Comparison of ENCODE assay signal across 8 mouse cellular contexts in genomic region chr11:119022068-119022894, GRCm38 (mm10). TPM values are rescaled to one million over a fixed set of nuclear protein-coding genes. Genes with fewer than 3 reads are reported as not detected.
DNase-seq lines count a peak whose midpoint lies in the region; ATAC-seq and TF ChIP-seq lines count a peak whose summit lies in the region.

No protein-coding gene starts in this region.

- DNase-seq in lung, embryonic 14.5 days, result peak; percentile 50
- DNase-seq in lung, postnatal 4 days, result no peak
- DNase-seq in embryonic facial prominence, embryonic 10.5 days (ENCODE audit: low spot score), result peak; percentile 56
- DNase-seq in c-Kit-positive CD71-positive TER-119-positive erythroid progenitor cells, embryonic 14.5 days (ENCODE audit: low spot score), result no peak
- no peak for DNase-seq in urinary bladder, postnatal 10 days (ENCODE audit: low spot score)
- no peak for DNase-seq in urinary bladder, postnatal 4 days (ENCODE audit: low spot score in 2 of 2)

- peak overlapping the region; percentile 89 for H3K27ac ChIP-seq in lung, embryonic 14.5 days (ENCODE audit: low read depth)
- H3K27ac ChIP-seq in embryonic facial prominence, embryonic 10.5 days (replicated peaks), result peak overlapping the region; percentile 98
- H3K27ac ChIP-seq in intestine, embryonic 16.5 days (ENCODE audit: low read length), result no peak overlapping the region
- peak overlapping the region; percentile 83; the same call in 1 of the 2 replicates for H3K27ac ChIP-seq in neural tube, embryonic 14.5 days (ENCODE audit: low read depth, low read length)

- no peaks in the 10 kb centered on the region for H3K9me3 ChIP-seq in lung, embryonic 14.5 days (ENCODE audit: low read depth, low read length)
- H3K9me3 ChIP-seq in embryonic facial prominence, embryonic 10.5 days, result no peaks in the 10 kb centered on the region
- H3K9me3 ChIP-seq in intestine, embryonic 16.5 days (ENCODE audit: control insufficient read depth, low read length), result no peaks in the 10 kb centered on the region
- no peaks in the 10 kb centered on the region for H3K9me3 ChIP-seq in neural tube, embryonic 14.5 days (ENCODE audit: control insufficient read depth, low read length)

- ATAC-seq in lung, embryonic 14.5 days (ENCODE audit: insufficient read depth), result no peak
- peak; percentile 18; the same call in 1 of the 2 replicates for ATAC-seq in intestine, embryonic 16.5 days
- ATAC-seq in neural tube, embryonic 14.5 days (ENCODE audit: low read depth), result no peak

- peak overlapping the region; percentile 92 for H3K4me3 ChIP-seq in lung, embryonic 14.5 days (ENCODE audit: low read depth, low read length)
- peak overlapping the region; percentile 99 for H3K4me3 ChIP-seq in embryonic facial prominence, embryonic 10.5 days
- H3K4me3 ChIP-seq in intestine, embryonic 16.5 days (ENCODE audit: low read length), result peak overlapping the region; percentile 93
- H3K4me3 ChIP-seq in neural tube, embryonic 14.5 days (ENCODE audit: low read depth, low read length), result peak overlapping the region; percentile 97

- peak overlapping the region; percentile 89 for H3K9ac ChIP-seq in lung, embryonic 14.5 days
- peak overlapping the region; percentile 88 for H3K9ac ChIP-seq in intestine, embryonic 16.5 days (ENCODE audit: low read depth, low read length)
- H3K9ac ChIP-seq in neural tube, embryonic 14.5 days (replicated peaks; ENCODE audit: low read depth, low read length), result peak overlapping the region; percentile 92

- H3K4me1 ChIP-seq in lung, embryonic 14.5 days (ENCODE audit: insufficient read depth), result peaks cover 22% of the 10 kb centered on the region
- H3K4me1 ChIP-seq in embryonic facial prominence, embryonic 10.5 days, result peaks cover 46% of the 10 kb centered on the region
- H3K4me1 ChIP-seq in intestine, embryonic 16.5 days (ENCODE audit: control insufficient read depth, insufficient read depth, low read length), result peaks cover 26% of the 10 kb centered on the region
- peaks cover 30% of the 10 kb centered on the region for H3K4me1 ChIP-seq in neural tube, embryonic 14.5 days (ENCODE audit: control insufficient read depth, insufficient read depth, low read length)

- TF ChIP-seq CTCF in lung, embryonic 14.5 days (IDR thresholded peaks at IDR 0.05; ENCODE audit: low read depth), result peak; percentile 63

- peaks cover 15% of the 10 kb centered on the region; the same call in 1 of the 2 replicates for H3K27me3 ChIP-seq in lung, embryonic 14.5 days (ENCODE audit: insufficient read depth, low read length)
- H3K27me3 ChIP-seq in embryonic facial prominence, embryonic 10.5 days (replicated peaks; ENCODE audit: low read depth, poor library complexity, severe bottlenecking), result peaks cover 34% of the 10 kb centered on the region
- H3K27me3 ChIP-seq in intestine, embryonic 16.5 days (replicated peaks; ENCODE audit: control insufficient read depth, insufficient read depth, low read length), result 0 out of 2 replicates have a peak, but pooled peaks cover 4% of the 10 kb centered on the region
- no peaks in the 10 kb centered on the region for H3K27me3 ChIP-seq in neural tube, embryonic 14.5 days (ENCODE audit: control insufficient read depth, insufficient read depth, low read length)

- H3K36me3 ChIP-seq in lung, embryonic 14.5 days (ENCODE audit: insufficient read depth), result peaks cover 22% of the 10 kb centered on the region
- peaks cover 34% of the 10 kb centered on the region for H3K36me3 ChIP-seq in embryonic facial prominence, embryonic 10.5 days (replicated peaks)
- H3K36me3 ChIP-seq in intestine, embryonic 16.5 days (ENCODE audit: control insufficient read depth, insufficient read depth, low read length), result peaks cover 8% of the 10 kb centered on the region; the same call in 1 of the 2 replicates
- H3K36me3 ChIP-seq in neural tube, embryonic 14.5 days (ENCODE audit: control insufficient read depth, insufficient read depth, low read length), result peaks cover 6% of the 10 kb centered on the region; the same call in 1 of the 2 replicates

- peak overlapping the region; percentile 80 for H3K4me2 ChIP-seq in lung, embryonic 14.5 days
- H3K4me2 ChIP-seq in intestine, embryonic 16.5 days (ENCODE audit: low read depth, low read length), result peak overlapping the region; percentile 88
- H3K4me2 ChIP-seq in neural tube, embryonic 14.5 days (ENCODE audit: low read depth, low read length), result peak overlapping the region; percentile 98

- WGBS in lung, embryonic 14.5 days, result 3% methylated on average over 42 of the region's 42 CpGs
- 6% methylated on average over 42 of the region's 42 CpGs for WGBS in embryonic facial prominence, embryonic 10.5 days
- WGBS in intestine, embryonic 16.5 days, result 4% methylated on average over 42 of the region's 42 CpGs
- 4% methylated on average over 42 of the region's 42 CpGs for WGBS in neural tube, embryonic 14.5 days

RNA-seq across cellular contexts. Expression of gene Cbx2, which starts 0.5 kb away (rescaled TPM):
- polyA plus RNA-seq in lung, embryonic 14.5 days (2014; fragmentation: Nextera tagmentation; extraction: Ambion mirVana), result 35.6 and 43.4 TPM in 2 replicates
- polyA plus RNA-seq in embryonic facial prominence, embryonic 10.5 days (2016; fragmentation: Nextera tagmentation; extraction: Ambion mirVana), result 150 and 152 TPM in 2 replicates
- polyA plus RNA-seq in intestine, embryonic 16.5 days (2015; fragmentation: Nextera tagmentation; extraction: Ambion mirVana), result 17.8 and 18.1 TPM in 2 replicates
- polyA plus RNA-seq in neural tube, embryonic 14.5 days (2014; fragmentation: Nextera tagmentation; extraction: Ambion mirVana), result 5.7 and 11.5 TPM in 2 replicates

RNA-seq across cellular contexts. Expression of gene Cbx8, which starts 18.5 kb away (rescaled TPM):
- polyA plus RNA-seq in lung, embryonic 14.5 days (2014; fragmentation: Nextera tagmentation; extraction: Ambion mirVana), result 8.5 and 8.8 TPM in 2 replicates
- 11.6 and 12.4 TPM in 2 replicates for polyA plus RNA-seq in embryonic facial prominence, embryonic 10.5 days (2016; fragmentation: Nextera tagmentation; extraction: Ambion mirVana)
- 8.1 and 8.5 TPM in 2 replicates for polyA plus RNA-seq in intestine, embryonic 16.5 days (2015; fragmentation: Nextera tagmentation; extraction: Ambion mirVana)
- 7.7 and 10.1 TPM in 2 replicates for polyA plus RNA-seq in neural tube, embryonic 14.5 days (2014; fragmentation: Nextera tagmentation; extraction: Ambion mirVana)

RNA-seq across cellular contexts. Expression of gene Enpp7, which starts 34.3 kb away (rescaled TPM):
- not detected in 2 replicates for polyA plus RNA-seq in lung, embryonic 14.5 days (2014; fragmentation: Nextera tagmentation; extraction: Ambion mirVana)
- not detected in 2 replicates for polyA plus RNA-seq in embryonic facial prominence, embryonic 10.5 days (2016; fragmentation: Nextera tagmentation; extraction: Ambion mirVana)
- polyA plus RNA-seq in intestine, embryonic 16.5 days (2015; fragmentation: Nextera tagmentation; extraction: Ambion mirVana), result 0.57 and 1.7 TPM in 2 replicates
- polyA plus RNA-seq in neural tube, embryonic 14.5 days (2014; fragmentation: Nextera tagmentation; extraction: Ambion mirVana), result not detected in 2 replicates

Comparison
In these comparisons a context has a peak if more than half of its experiments do, and no peak if none do; other contexts are left out.
1. DNase-seq: peak in lung, embryonic 14.5 days (single experiment) and embryonic facial prominence, embryonic 10.5 days (single experiment); none in lung, postnatal 4 days (0 of 2), c-Kit-positive CD71-positive TER-119-positive erythroid progenitor cells, embryonic 14.5 days (single experiment), urinary bladder, postnatal 10 days (single experiment) and urinary bladder, postnatal 4 days (0 of 2).
2. Peak in every context shown above with its lines, with median percentiles within 50 percentile points of each other: H3K4me2 ChIP-seq, H3K4me3 ChIP-seq and H3K9ac ChIP-seq.